Mouse (Mus musculus) forebrain, postnatal 0 days (tissue): ENCODE measurements around the gene Zcchc18. TPM values are rescaled to one million over a fixed set of nuclear protein-coding genes. Genes with fewer than 3 reads are reported as not detected.
"Not testable (repeated sequence)": the region's sequence is repeated elsewhere in the genome, so short reads cannot be mapped to it uniquely, and the experiment has no call there.

ENCODE experiments used
- ATAC-seq: fragments of 200-750 bp; cut with Nextera tagmentation; 2 replicates; pipeline ENCODE4 v1.8.0; 2017; ENCODE audit warnings: mild to moderate bottlenecking, moderate library complexity
- DNase-seq: peaks from one replicate; pipeline ENCODE4 v3.0.0-alpha.2; 2015
- H3K27ac ChIP-seq: fragments of 300-500 bp; sonication (generic); 2 replicates; pipeline ENCODE4 v1.5.1; 2014; ENCODE audit warnings: low read depth, mild to moderate bottlenecking, antibody characterized with exemption, low read length, moderate library complexity, mixed read lengths
- H3K27me3 ChIP-seq: fragments of 300-500 bp; sonication (generic); 2 replicates; pipeline ENCODE4 v1.6.1; 2014; ENCODE audit warnings: mild to moderate bottlenecking, low read length, mixed read lengths; ENCODE audit not compliant: insufficient read depth
- H3K36me3 ChIP-seq: fragments of 300-500 bp; sonication (generic); 2 replicates; pipeline ENCODE4 v1.6.1; 2014; ENCODE audit warnings: mild to moderate bottlenecking, moderate library complexity; ENCODE audit not compliant: insufficient read depth
- H3K4me1 ChIP-seq: fragments of 300-500 bp; sonication (generic); 2 replicates; pipeline ENCODE4 v1.6.1; 2014; ENCODE audit warnings: antibody characterized with exemption; ENCODE audit not compliant: insufficient read depth
- H3K4me2 ChIP-seq: fragments of 300-500 bp; sonication (generic); 2 replicates; pipeline ENCODE4 v1.6.1; 2014; ENCODE audit warnings: low read depth, mild to moderate bottlenecking, moderate library complexity
- H3K4me3 ChIP-seq: fragments of 300-500 bp; sonication (generic); 2 replicates; pipeline ENCODE4 v1.5.1; 2014; ENCODE audit warnings: low read depth, low read length, mixed read lengths
- H3K9ac ChIP-seq: fragments of 300-500 bp; sonication (generic); 2 replicates; pipeline ENCODE4 v1.6.1; 2014; ENCODE audit warnings: mild to moderate bottlenecking
- H3K9me3 ChIP-seq: fragments of 300-500 bp; sonication (generic); 2 replicates; pipeline ENCODE4 v1.6.1; 2016; ENCODE audit warnings: low read length
- CTCF ChIP-seq: sonication (generic); IDR thresholded peaks from 2 replicates; pipeline ENCODE4 v1.5.1; 2016; ENCODE audit warnings: antibody characterized with exemption, control low read depth, low read depth
- WGBS: fragments of 180-500 bp; shearing (Covaris S2); extraction: QIAGEN DNeasy Blood & Tissue Kit; methylation state at CpG from one replicate; pipeline ENCODE4 v1.1.7; 2014; 5-methylcytosine and 5-hydroxymethylcytosine counted together
- polyA plus RNA-seq: library from polyadenylated mRNA; unstranded; fragments of >200 nt; fragmentation: Nextera tagmentation; extraction: Ambion mirVana; gene quantifications from 2 replicates; pipeline ENCODE4 v1.2.1, GENCODE M21; 2015
- total RNA-seq: library from RNA; depleted of rRNA; stranded (reverse); fragments of >200 nt; gene quantifications from 2 replicates; pipeline ENCODE4 v1.2.3, GENCODE M21; 2014; rRNA removed

The Zcchc18 gene
- total RNA-seq, result 197 and 225 TPM in 2 replicates
- 361 and 445 TPM in 2 replicates for polyA plus RNA-seq

DNA sequence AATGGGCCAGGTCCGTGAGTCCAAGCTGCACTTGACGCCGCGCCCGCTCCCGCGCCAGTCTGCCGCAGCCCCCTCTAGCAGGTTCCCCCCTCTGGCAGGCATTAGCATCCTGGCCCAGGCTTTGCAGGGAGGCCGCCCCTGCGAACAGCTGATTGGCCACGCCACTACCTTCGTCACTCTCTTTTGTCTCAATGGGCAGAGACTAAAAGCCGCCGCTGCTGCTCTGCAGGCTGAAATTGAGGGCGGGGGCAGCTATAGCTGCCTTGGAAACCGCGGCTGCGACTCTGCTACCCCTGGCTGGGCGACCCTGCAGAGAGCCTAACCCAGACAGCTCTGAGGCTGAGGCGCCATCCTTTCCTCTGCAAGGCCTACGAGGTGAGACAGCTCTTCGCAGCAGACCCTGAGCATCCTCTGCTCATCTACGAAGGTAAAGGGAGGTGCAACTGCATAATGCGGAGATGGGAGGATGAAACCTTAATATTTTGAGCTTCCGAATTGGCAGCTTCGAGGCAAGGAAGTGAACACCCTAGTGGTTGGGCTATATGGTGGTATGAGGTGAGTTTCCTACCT is at the start of gene Zcchc18:
Zcchc18 (plus strand) TSS at position 178 of the 570 bp plus-strand sequence.
- Histone ChIP-seq H3K36me3 (no peaks in the 10 kb centered on the region), H3K27ac (peak within 1 kb of the TSS; percentile 94), H3K4me1 (no peaks in the 10 kb centered on the region), H3K27me3 (no peaks in the 10 kb centered on the region), H3K4me2 (peak within 1 kb of the TSS; percentile 53), H3K9me3 (no peaks in the 10 kb centered on the region), H3K4me3 (peak within 1 kb of the TSS; percentile 53), H3K9ac (peak within 1 kb of the TSS; percentile 68)
- WGBS, result 22% methylated on average over 26 of the region's 26 CpGs
- ATAC-seq (peak; percentile 97), DNase-seq (peak; percentile 92)
- peak; percentile 6 for TF ChIP-seq CTCF

DNA sequence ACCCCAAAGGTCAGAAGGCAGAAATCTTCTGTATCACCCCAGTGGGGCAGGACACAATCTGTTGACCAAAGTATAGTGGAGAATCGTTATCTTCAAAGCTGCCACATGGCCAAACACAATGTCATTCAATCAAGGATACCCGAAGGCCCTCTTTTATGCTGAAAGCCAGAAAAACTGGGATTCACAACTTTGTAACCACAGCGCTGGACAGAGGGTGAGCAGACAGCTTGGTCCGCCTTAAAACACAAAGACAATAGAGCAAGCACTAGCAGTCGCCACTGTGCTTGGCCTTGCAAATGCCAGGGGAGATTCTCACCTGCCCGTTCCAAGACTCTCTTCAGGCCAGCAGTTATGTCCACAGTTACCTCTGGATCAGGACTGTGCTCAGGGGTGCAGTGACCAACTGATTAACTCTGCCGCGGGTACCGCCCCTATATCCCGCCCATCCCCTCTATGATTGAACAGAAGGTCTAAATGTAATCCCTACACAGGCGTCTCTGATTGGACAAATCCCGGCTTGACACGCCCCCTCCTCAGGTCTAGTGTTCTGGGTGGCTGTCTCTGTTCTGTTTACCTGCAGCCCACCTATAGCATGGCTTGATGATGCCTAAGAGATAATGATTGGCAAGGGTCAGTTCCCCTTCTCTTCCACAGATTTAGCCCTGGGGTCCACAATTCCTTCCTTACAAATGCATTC is 35.2 kb upstream of the Zcchc18 start:
- peak; percentile 100 for ATAC-seq
- H3K4me1 ChIP-seq, H3K27me3 ChIP-seq, H3K9me3 ChIP-seq, H3K27ac ChIP-seq, H3K36me3 ChIP-seq: not testable (repeated sequence)
- peak; percentile 82 for DNase-seq
- peak overlapping the region; percentile 36 for H3K4me3 ChIP-seq
- WGBS, result 35% methylated on average over 13 of the region's 13 CpGs
- H3K4me2 ChIP-seq, result peak overlapping the region; percentile 45
- peak overlapping the region; percentile 44; the same call in 1 of the 2 replicates for H3K9ac ChIP-seq

DNA sequence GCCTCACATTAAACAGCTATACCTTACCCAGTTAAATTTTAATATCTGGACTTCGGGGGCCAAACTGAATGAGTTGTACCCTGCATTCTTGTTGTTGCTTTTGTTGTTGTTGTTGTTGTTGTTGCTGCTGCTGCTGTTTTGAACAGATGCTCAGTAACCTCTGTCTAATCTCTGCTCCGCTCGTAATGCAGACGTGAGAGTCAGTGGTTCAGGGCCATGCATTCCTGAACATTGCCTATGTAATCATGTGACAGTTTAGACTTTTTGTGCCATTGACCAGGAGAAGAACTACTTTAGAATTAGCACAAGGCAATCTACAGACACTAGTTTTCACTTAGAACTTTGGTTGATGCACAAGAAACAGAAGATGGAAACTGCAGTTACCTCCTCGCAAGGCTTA is 34.7 kb upstream of the Zcchc18 start:
- not testable (repeated sequence) for H3K27ac ChIP-seq, ATAC-seq, DNase-seq, H3K36me3 ChIP-seq, H3K27me3 ChIP-seq, H3K4me1 ChIP-seq, H3K9me3 ChIP-seq
- Histone ChIP-seq H3K4me2 (peak overlapping the region; percentile 45), H3K9ac (peak overlapping the region; percentile 25; the same call in 1 of the 2 replicates), H3K4me3 (peak overlapping the region; percentile 36)
- 51% methylated on average over 5 of the region's 5 CpGs for WGBS

DNA sequence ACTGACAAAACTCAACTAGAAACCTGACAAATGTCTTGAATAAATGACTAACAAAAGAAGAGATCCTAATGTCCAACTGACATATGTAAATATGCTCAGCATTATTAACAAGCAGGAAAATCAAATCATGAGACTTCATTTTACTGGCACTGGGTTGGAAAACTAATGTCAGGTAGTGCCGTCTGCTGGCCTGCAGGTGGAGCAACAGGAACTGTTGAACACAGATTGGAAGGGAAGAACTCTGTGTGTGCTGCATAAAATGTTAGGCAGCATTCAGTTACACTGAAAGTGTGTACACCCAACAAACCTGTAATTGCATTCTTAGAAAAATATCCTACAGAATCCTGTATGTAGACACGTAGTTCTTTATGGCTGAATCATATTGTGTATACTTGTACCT is 33.3 kb upstream of the Zcchc18 start:
- H3K36me3 ChIP-seq, result no peaks in the 10 kb centered on the region
- 39% methylated on average over 2 of the region's 2 CpGs for WGBS
- H3K27ac ChIP-seq, result no peak overlapping the region
- no peak overlapping the region for H3K9ac ChIP-seq
- no peak for ATAC-seq
- no peaks in the 10 kb centered on the region for H3K27me3 ChIP-seq
- H3K4me3 ChIP-seq, result no peak overlapping the region
- H3K9me3 ChIP-seq, result no peaks in the 10 kb centered on the region
- peak; percentile 58 for TF ChIP-seq CTCF
- no peaks in the 10 kb centered on the region for H3K4me1 ChIP-seq
- no peak overlapping the region for H3K4me2 ChIP-seq
- DNase-seq, result peak; percentile 17

DNA sequence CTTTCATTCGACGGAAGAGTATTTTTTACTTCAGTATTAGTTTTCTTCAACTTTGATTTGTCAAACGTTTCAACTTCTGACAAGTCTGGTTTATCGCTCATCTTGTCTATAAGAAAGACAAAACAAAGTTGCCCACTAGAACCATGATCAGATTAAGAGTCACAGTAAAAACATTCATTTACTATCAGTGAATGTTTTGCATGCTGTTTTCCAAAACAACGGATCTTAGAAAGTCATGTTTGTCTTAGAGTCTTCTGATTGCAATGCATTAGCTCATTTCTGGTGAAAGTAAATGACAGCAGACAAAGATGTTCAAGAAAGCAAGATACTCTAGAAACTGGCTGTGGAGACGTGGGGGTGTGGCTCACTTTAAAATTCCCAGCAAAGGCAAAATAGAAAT is 17.6 kb upstream of the Zcchc18 start, which contains the start of gene Tmsb15b2:
Tmsb15b2 (minus strand) TSS at position 101 of the 400 bp plus-strand sequence.
- not testable (repeated sequence) for H3K27ac ChIP-seq, H3K36me3 ChIP-seq, H3K27me3 ChIP-seq, DNase-seq, ATAC-seq, H3K4me1 ChIP-seq, H3K9me3 ChIP-seq
- WGBS, result 87% methylated on average over 6 of the region's 6 CpGs
- peak within 1 kb of the TSS; percentile 43 for H3K4me3 ChIP-seq
- peak within 1 kb of the TSS; percentile 56 for H3K4me2 ChIP-seq
- peak within 1 kb of the TSS; percentile 47 for H3K9ac ChIP-seq

DNA sequence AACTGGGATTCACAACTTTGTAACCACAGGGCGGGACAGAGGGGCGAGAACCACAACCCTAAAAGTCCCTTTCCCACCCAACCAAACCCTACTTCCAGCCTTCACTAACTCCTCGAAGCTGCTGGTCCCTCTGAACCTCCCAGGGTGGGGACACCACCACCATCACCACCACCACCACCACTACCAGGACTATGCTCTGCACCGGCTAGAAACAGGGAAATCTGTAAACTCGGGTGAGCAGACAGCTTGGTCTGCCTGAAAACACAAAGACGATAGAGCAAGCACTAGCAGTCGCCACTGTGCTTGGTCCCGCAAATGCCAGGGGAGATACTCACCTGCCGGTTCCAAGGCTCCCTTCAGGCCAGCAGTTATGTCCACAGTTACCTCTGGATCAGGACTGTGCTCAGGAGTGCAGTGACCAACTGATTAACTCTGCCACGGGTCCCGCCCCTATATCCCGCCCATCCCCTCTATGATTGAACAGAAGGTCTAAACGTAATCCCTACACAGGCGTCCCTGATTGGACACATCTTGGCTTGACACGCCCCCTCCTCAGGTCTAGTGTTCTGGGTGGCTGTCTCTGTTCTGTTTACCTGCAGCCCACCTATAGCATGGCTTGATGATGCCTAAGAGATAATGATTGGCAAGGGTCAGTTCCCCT is 16.4 kb upstream of the Zcchc18 start, which contains the start of the genes Tmsb15l and Tmsb15b1:
Tmsb15l (minus strand) TSS at position 446 of the 661 bp plus-strand sequence.
Tmsb15b1 (minus strand) TSS at position 451 of the 661 bp plus-strand sequence.
- H3K4me3 ChIP-seq, result peak within 1 kb of the TSS; percentile 43
- H3K27ac ChIP-seq, result no peak within 1 kb of the TSS
- DNase-seq, result peak; percentile 83
- no peaks in the 10 kb centered on the region for H3K27me3 ChIP-seq
- 39% methylated on average over 15 of the region's 15 CpGs for WGBS
- H3K9me3 ChIP-seq, result no peaks in the 10 kb centered on the region
- ATAC-seq, result peak; percentile 100
- H3K9ac ChIP-seq, result peak within 1 kb of the TSS; percentile 47
- H3K4me1 ChIP-seq, result no peaks in the 10 kb centered on the region
- H3K36me3 ChIP-seq, result no peaks in the 10 kb centered on the region
- peak within 1 kb of the TSS; percentile 56 for H3K4me2 ChIP-seq
- TF ChIP-seq CTCF, result no peak

DNA sequence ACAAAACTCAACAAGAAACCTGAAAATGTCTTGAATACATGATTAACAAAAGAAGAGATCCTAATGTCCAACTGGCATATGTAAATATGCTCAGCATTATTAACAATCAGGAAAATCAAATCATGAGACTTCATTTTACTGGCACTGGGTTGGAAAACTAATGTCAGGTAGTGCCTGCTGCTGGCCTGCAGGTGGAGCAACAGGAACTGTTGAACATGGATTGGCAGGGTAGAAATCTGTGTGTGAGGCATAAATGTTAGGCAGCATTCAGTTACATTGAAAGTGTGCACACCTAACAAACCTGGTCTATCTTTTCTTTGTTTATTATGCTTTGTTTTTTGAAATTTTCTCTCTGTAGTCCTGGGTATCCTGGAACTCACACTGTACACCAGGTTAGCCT is 14.3 kb upstream of the Zcchc18 start:
- TF ChIP-seq CTCF, result peak; percentile 58
- no peak for ATAC-seq
- no peak for DNase-seq
- Histone ChIP-seq H3K27me3 (no peaks in the 10 kb centered on the region), H3K4me2 (no peak overlapping the region), H3K4me3 (no peak overlapping the region), H3K36me3 (no peaks in the 10 kb centered on the region), H3K9me3 (no peaks in the 10 kb centered on the region), H3K4me1 (no peaks in the 10 kb centered on the region), H3K27ac (no peak overlapping the region), H3K9ac (no peak overlapping the region)
